Mouse (Mus musculus) stomach, postnatal 0 days (tissue): ENCODE measurements at regions not wholly inside any gene's neighbourhood (a gene's known extent, or its start where the extent isn't known, plus 50 kb on each side); places are given as distances from the start of the nearest gene placed in this dataset.

Experiments used
- ATAC-seq: fragments of 200-750 bp; cut with Nextera tagmentation; 2 replicates; pipeline ENCODE4 v1.8.0; 2017; ENCODE audit not compliant: low FRiP score, low TSS enrichment
- DNase-seq: peaks from one replicate; pipeline ENCODE4 v3.0.0-alpha.2; 2016; ENCODE audit warnings: low spot score
- H3K27ac ChIP-seq: fragments of 300-500 bp; sonication (generic); replicated peaks from 2 replicates; pipeline ENCODE4 v1.5.1; 2014; ENCODE audit warnings: mild to moderate bottlenecking, control low read depth
- H3K27me3 ChIP-seq: fragments of 300-500 bp; sonication (generic); 2 replicates; pipeline ENCODE4 v1.6.1; 2014; ENCODE audit warnings: low read length; ENCODE audit not compliant: control insufficient read depth, insufficient read depth
- H3K36me3 ChIP-seq: fragments of 300-500 bp; sonication (generic); 2 replicates; pipeline ENCODE4 v1.6.1; 2014; ENCODE audit warnings: low read length, mixed read lengths; ENCODE audit not compliant: control insufficient read depth, insufficient read depth
- H3K4me1 ChIP-seq: fragments of 300-500 bp; sonication (generic); replicated peaks from 2 replicates; pipeline ENCODE4 v1.6.1; 2014; ENCODE audit warnings: antibody characterized with exemption; ENCODE audit not compliant: control insufficient read depth, insufficient read depth
- H3K4me2 ChIP-seq: fragments of 300-500 bp; sonication (generic); replicated peaks from 2 replicates; pipeline ENCODE4 v1.6.1; 2014; ENCODE audit warnings: low read depth, mild to moderate bottlenecking, control low read depth, moderate library complexity
- H3K4me3 ChIP-seq: fragments of 300-500 bp; sonication (generic); 2 replicates; pipeline ENCODE4 v1.5.1; 2014; ENCODE audit warnings: low read depth, low read length, control low read depth
- H3K9ac ChIP-seq: fragments of 300-500 bp; sonication (generic); 2 replicates; pipeline ENCODE4 v1.6.1; 2014; ENCODE audit warnings: mild to moderate bottlenecking, low read length, control low read depth, mixed read lengths
- H3K9me3 ChIP-seq: fragments of 300-500 bp; sonication (generic); 2 replicates; pipeline ENCODE4 v1.6.1; 2016; ENCODE audit warnings: low read length; ENCODE audit not compliant: control insufficient read depth
- CTCF ChIP-seq: IDR thresholded peaks from 2 replicates; pipeline ENCODE4 v1.5.1; 2016; ENCODE audit warnings: antibody characterized with exemption, low read depth, mild to moderate bottlenecking, moderate library complexity
- EP300 ChIP-seq: optimal IDR thresholded peaks from 2 replicates; pipeline ENCODE3; 2016; ENCODE audit warnings: antibody characterized with exemption
- WGBS: fragments of 180-500 bp; shearing (Covaris S2); extraction: QIAGEN DNeasy Blood & Tissue Kit; methylation state at CpG from one replicate; pipeline ENCODE4 v1.1.7; 2014; 5-methylcytosine and 5-hydroxymethylcytosine counted together

GRCm38 (mm10) chr13:26594313-26594712, 175.7 kb downstream of the Hdgfl1 start:
- Histone ChIP-seq H3K27ac (no peak overlapping the region), H3K4me2 (no peak overlapping the region), H3K9me3 (no peaks in the 10 kb centered on the region), H3K27me3 (no peaks in the 10 kb centered on the region), H3K4me3 (no peak overlapping the region), H3K36me3 (no peaks in the 10 kb centered on the region), H3K4me1 (no peaks in the 10 kb centered on the region), H3K9ac (no peak overlapping the region)
- DNase-seq (no peak), ATAC-seq (no peak)
- TF ChIP-seq CTCF: no peak
- TF ChIP-seq EP300: no peak

- DNase-seq: no peak
- H3K27ac ChIP-seq: no peak overlapping the region
- H3K9ac ChIP-seq: no peak overlapping the region
- no peak for ATAC-seq
- no peaks in the 10 kb centered on the region for H3K27me3 ChIP-seq
- no peak overlapping the region for H3K4me2 ChIP-seq
- no peaks in the 10 kb centered on the region for H3K4me1 ChIP-seq
- H3K36me3 ChIP-seq: no peaks in the 10 kb centered on the region
- no peaks in the 10 kb centered on the region for H3K9me3 ChIP-seq
- H3K4me3 ChIP-seq: no peak overlapping the region
- 100% methylated on average over 1 of the region's 1 CpGs for WGBS
- TF ChIP-seq CTCF: no peak
- TF ChIP-seq EP300: no peak
Measured at GRCm38 (mm10) chr13:26593750-26594149, 176.2 kb downstream of the Hdgfl1 start.

DNA sequence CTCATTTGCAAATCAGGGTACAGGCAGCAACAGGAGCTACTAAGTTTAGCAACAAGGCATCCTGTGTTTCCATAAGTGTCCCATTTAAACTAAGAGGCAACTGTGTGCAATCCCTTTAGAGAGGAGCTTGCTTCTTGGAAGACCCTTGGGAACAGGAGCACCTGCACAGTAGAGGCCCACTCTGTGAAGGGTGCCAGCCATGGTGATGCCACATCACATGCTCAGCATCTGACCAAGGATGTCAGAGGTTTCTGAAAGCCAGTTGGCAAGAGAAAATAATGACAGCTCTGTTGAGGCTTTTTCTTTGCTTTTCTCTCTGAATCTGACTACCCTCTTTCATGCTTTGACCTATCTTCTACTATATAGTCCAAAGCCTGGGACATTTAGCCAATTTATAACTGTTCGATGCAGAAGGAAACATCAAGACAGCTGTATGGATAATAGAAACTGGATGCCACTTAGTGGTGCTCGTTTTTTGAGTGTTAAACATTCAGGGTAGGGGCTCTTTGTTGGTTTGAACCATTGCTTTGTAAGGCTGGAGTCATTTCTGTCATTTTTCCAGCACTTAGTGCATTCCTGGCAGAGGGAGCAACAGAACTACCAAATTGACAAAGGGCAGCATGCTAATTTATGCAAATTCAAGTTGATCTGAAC, 193.9 kb downstream of the Hdgfl1 start:
- 65% methylated on average over 2 of the region's 2 CpGs for WGBS
- Histone ChIP-seq H3K4me3 (no peak overlapping the region), H3K27ac (no peak overlapping the region), H3K9ac (no peak overlapping the region), H3K27me3 (no peaks in the 10 kb centered on the region), H3K4me2 (no peak overlapping the region), H3K4me1 (no peaks in the 10 kb centered on the region), H3K9me3 (no peaks in the 10 kb centered on the region), H3K36me3 (no peaks in the 10 kb centered on the region)
- TF ChIP-seq CTCF: no peak
- TF ChIP-seq EP300: no peak
- no peak for DNase-seq
- no peak for ATAC-seq

DNA sequence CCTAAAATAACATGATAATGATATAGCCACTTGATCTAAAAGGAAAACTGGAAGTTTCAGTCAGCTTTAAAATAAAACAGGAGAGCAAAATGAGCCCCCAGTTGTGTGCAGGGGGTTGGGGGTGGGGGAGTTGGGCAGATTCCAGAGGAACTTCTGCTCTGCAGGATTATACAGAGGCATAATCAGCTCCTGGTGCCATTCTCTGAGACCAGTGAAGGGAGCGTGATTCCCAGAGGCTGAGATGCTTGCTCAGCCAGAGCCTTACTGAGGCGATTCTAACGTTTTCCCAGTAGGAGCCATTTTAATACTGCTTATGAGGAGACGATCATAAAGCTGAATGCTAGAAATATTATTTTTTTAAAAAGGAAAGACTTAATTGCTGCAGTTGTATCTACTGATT, 200.5 kb downstream of the Hdgfl1 start:
- ATAC-seq (no peak), DNase-seq (no peak)
- no peaks in the 10 kb centered on the region for H3K9me3 ChIP-seq
- H3K9ac ChIP-seq: no peak overlapping the region
- 77% methylated on average over 4 of the region's 4 CpGs for WGBS
- H3K27me3 ChIP-seq: no peaks in the 10 kb centered on the region
- no peaks in the 10 kb centered on the region for H3K36me3 ChIP-seq
- H3K4me3 ChIP-seq: no peak overlapping the region
- no peaks in the 10 kb centered on the region for H3K4me1 ChIP-seq
- H3K27ac ChIP-seq: no peak overlapping the region
- TF ChIP-seq EP300 (no peak), CTCF (no peak)
- no peak overlapping the region for H3K4me2 ChIP-seq

DNA sequence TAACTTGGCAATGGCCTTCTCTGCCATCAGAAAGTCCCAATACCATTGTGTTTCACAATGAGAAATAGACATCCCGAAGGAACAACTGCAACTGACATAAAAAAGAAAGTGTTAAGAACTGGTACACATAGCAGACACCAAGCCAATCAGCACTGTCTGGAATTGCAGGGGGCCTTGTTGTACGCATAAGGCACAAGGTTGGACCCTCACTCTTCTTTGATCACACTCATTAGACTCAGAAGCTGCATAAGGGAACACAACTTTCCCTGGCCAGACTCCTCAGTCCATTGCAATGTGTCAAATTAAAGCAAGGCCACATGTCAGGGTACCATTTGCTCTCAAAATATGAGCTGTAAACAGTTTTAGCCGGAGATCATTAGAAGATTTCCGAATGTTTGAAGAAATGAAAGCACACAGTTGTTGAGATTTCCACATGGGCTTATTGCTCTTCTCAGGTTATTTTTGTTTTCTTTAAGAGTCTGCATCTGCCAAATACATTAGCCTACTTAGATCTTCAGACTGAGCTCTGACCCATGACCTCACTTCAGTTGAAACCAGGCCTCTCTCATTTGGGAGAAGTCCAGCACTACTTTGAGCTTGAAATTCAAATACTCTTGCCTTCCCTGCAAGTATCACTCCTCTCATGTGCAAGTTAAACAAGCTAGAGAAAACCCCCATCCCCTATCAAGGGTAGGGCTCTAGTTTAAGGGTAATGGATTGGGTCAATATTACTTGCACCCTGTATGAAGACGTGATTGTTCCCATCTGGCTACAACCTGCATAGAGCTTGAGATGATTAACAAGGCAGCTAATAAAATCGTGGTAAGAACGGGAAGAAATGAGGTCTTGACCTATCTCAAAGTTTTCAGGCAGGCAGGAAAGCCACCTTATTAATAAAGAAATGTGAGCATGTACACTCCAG, 204.8 kb downstream of the Hdgfl1 start:
- Histone ChIP-seq H3K27me3 (no peaks in the 10 kb centered on the region), H3K36me3 (no peaks in the 10 kb centered on the region), H3K4me3 (no peak overlapping the region), H3K27ac (no peak overlapping the region), H3K9ac (no peak overlapping the region), H3K9me3 (no peaks in the 10 kb centered on the region), H3K4me1 (no peaks in the 10 kb centered on the region), H3K4me2 (no peak overlapping the region)
- DNase-seq (no peak), ATAC-seq (no peak)
- WGBS: 52% methylated on average over 7 of the region's 7 CpGs
- TF ChIP-seq EP300 (no peak), CTCF (no peak)

- DNase-seq (peak; percentile 30), ATAC-seq (no peak)
- H3K9me3 ChIP-seq: no peaks in the 10 kb centered on the region
- no peak overlapping the region for H3K4me3 ChIP-seq
- H3K27me3 ChIP-seq: no peaks in the 10 kb centered on the region
- peak; percentile 72 for TF ChIP-seq CTCF
- TF ChIP-seq EP300: no peak
- H3K27ac ChIP-seq: no peak overlapping the region
- WGBS: 46% methylated on average over 1 of the region's 1 CpGs
- H3K4me2 ChIP-seq: no peak overlapping the region
- H3K4me1 ChIP-seq: no peaks in the 10 kb centered on the region
- H3K36me3 ChIP-seq: no peaks in the 10 kb centered on the region
- no peak overlapping the region for H3K9ac ChIP-seq
Measured at GRCm38 (mm10) chr13:26558366-26558765, 211.6 kb downstream of the Hdgfl1 start.
